Mouse (Mus musculus) liver, embryonic 14.5 days (tissue): ENCODE measurements around the gene Slc43a2.

Experiments used
- CTCF ChIP-seq: IDR thresholded peaks from 2 replicates; pipeline ENCODE4 v1.5.1; 2016; ENCODE audit warnings: antibody characterized with exemption, low read depth, control low read depth
- EP300 ChIP-seq: IDR thresholded peaks from 2 replicates; pipeline ENCODE4 v1.6.1; 2016; ENCODE audit warnings: antibody characterized with exemption, low read depth

GRCm38 (mm10) chr11:75487496-75487895 is 44.0 kb upstream of the Slc43a2 start:
- no peak for TF ChIP-seq EP300
- no peak for TF ChIP-seq CTCF
